In genomic region chr19:28505376-28505775, GRCm38 (mm10) we compare ENCODE assay signal across 22 mouse cellular contexts.
DNase-seq lines count a peak whose midpoint lies in the region; ATAC-seq and TF ChIP-seq lines count a peak whose summit lies in the region.
"Had no signal": no experiment of that assay in that cellular context is flagged by ENCODE, and none has a peak within 500 bp of the region (broad histone marks: within the 10 kb centered on the region; RNA-seq: fewer than 3 reads in every experiment).

No protein-coding gene starts in this region.

- no peak overlapping the region for H3K27ac ChIP-seq in heart, embryonic 10.5 days
- 0 out of 2 replicates have a peak overlapping the region, but pooled peaks have one; percentile 26 for H3K27ac ChIP-seq in kidney, adult 2 months (ENCODE audit: insufficient read depth, low read depth, low read length)
- H3K27ac ChIP-seq in kidney, embryonic 15.5 days = no peak overlapping the region
- peak overlapping the region; percentile 87; the same call in 1 of the 2 replicates for H3K27ac ChIP-seq in layer of hippocampus, adult 2 months

- TF ChIP-seq CTCF in kidney, adult 2 months (conservative IDR thresholded peaks at IDR 0.05; ENCODE audit: insufficient read depth, insufficient read length, low read depth, low read length) = no peak
- TF ChIP-seq CTCF in layer of hippocampus, adult 2 months (conservative IDR thresholded peaks at IDR 0.05) = no peak

- ATAC-seq in kidney, embryonic 15.5 days (replicated peaks; ENCODE audit: low FRiP score) = peak; percentile 70; the same call in 1 of the 2 replicates
- ATAC-seq: activated CD4-positive, CD25-positive, alpha-beta regulatory T cell, adult 4 months; CD4-positive, CD25-positive, alpha-beta regulatory T cell, adult 4 months; Patski had no signal

- no peak for TF ChIP-seq POLR2A in kidney, adult 2 months (IDR thresholded peaks at IDR 0.05; ENCODE audit: low read depth, low read length)

- no peaks in the 10 kb centered on the region for H3K9me3 ChIP-seq in heart, embryonic 10.5 days
- H3K9me3 ChIP-seq in kidney, embryonic 15.5 days (replicated peaks) = no peaks in the 10 kb centered on the region
- H3K9me3 ChIP-seq: G1E had no signal

- no peak overlapping the region for H3K9ac ChIP-seq in kidney, embryonic 15.5 days

- no peak overlapping the region for H3K4me3 ChIP-seq in heart, embryonic 10.5 days
- no peak overlapping the region for H3K4me3 ChIP-seq in kidney, adult 2 months (ENCODE audit: insufficient read depth, low read depth, low read length)
- no peak overlapping the region for H3K4me3 ChIP-seq in kidney, embryonic 15.5 days (replicated peaks)
- H3K4me3 ChIP-seq in layer of hippocampus, adult 2 months = no peak overlapping the region

- H3K36me3 ChIP-seq in heart, embryonic 10.5 days = no peaks in the 10 kb centered on the region
- H3K36me3 ChIP-seq in kidney, adult 2 months (ENCODE audit: control insufficient read depth, insufficient read depth, low read length) = no peaks in the 10 kb centered on the region
- no peaks in the 10 kb centered on the region for H3K36me3 ChIP-seq in kidney, embryonic 15.5 days
- H3K36me3 ChIP-seq: G1E had no signal

- DNase-seq in heart, adult 11 months = peak; percentile 63
- DNase-seq in heart, embryonic 10.5 days (ENCODE audit: low spot score) = no peak
- peak; percentile 53 for DNase-seq in kidney, adult 2 months
- no peak for DNase-seq in kidney, postnatal 4 days
- no peak for DNase-seq in kidney, adult 11 months
- DNase-seq in layer of hippocampus, adult 2 months (ENCODE audit: low spot score in 2 of 2) = no peak
- DNase-seq in layer of hippocampus, adult 8-10 months (ENCODE audit: low spot score in 2 of 2) = no peak
- DNase-seq: adrenal gland, adult 2 months; adrenal gland, adult 8-10 months; adrenal gland, postnatal 10 days; adrenal gland, postnatal 14 days; adrenal gland, postnatal 25 days; adrenal gland, postnatal 36 days; B cell, adult 2 months; cerebellum, adult 11 months; cerebellum, adult 11-12 months had no signal

- WGBS in heart, embryonic 10.5 days = 73% methylated on average over 6 of the region's 6 CpGs
- WGBS in kidney, adult 2 months = 44% methylated on average over 6 of the region's 6 CpGs
- WGBS in kidney, embryonic 15.5 days = 38% methylated on average over 6 of the region's 6 CpGs

- H3K27me3 ChIP-seq in heart, embryonic 10.5 days (ENCODE audit: insufficient read depth, poor library complexity, severe bottlenecking) = no peaks in the 10 kb centered on the region
- H3K27me3 ChIP-seq in kidney, adult 2 months (replicated peaks; ENCODE audit: control insufficient read depth, insufficient read depth, low read length) = no peaks in the 10 kb centered on the region
- no peaks in the 10 kb centered on the region for H3K27me3 ChIP-seq in kidney, embryonic 15.5 days
- H3K27me3 ChIP-seq: CH12.LX, Patski had no signal

- peaks cover 9% of the 10 kb centered on the region for H3K4me1 ChIP-seq in heart, embryonic 10.5 days
- peaks cover 12% of the 10 kb centered on the region for H3K4me1 ChIP-seq in kidney, adult 2 months (ENCODE audit: control insufficient read depth, insufficient read depth, low read length)
- H3K4me1 ChIP-seq in kidney, embryonic 15.5 days = no peaks in the 10 kb centered on the region

- H3K4me2 ChIP-seq in kidney, embryonic 15.5 days = no peak overlapping the region

Comparison
In these comparisons a context has a peak if more than half of its experiments do, and no peak if none do; other contexts are left out.
1. DNase-seq: peak in heart, adult 11 months (single experiment) and kidney, adult 2 months (single experiment); none in heart, embryonic 10.5 days (single experiment), kidney, postnatal 4 days (0 of 2), kidney, adult 11 months (single experiment), layer of hippocampus, adult 2 months (0 of 2) and layer of hippocampus, adult 8-10 months (0 of 2).
2. H3K27ac ChIP-seq: peak in kidney, adult 2 months (single experiment) and layer of hippocampus, adult 2 months (single experiment); none in heart, embryonic 10.5 days (single experiment) and kidney, embryonic 15.5 days (single experiment).